Mouse (Mus musculus): ENCODE results near the gene Akap7. TPM values are rescaled to one million over a fixed set of nuclear protein-coding genes. Genes with fewer than 3 reads are reported as not detected.

Akap7 gene
- 19.8 and 24.1 TPM in 2 replicates for polyA plus RNA-seq (2016; fragmentation: Nextera tagmentation; extraction: Ambion mirVana)

DNA sequence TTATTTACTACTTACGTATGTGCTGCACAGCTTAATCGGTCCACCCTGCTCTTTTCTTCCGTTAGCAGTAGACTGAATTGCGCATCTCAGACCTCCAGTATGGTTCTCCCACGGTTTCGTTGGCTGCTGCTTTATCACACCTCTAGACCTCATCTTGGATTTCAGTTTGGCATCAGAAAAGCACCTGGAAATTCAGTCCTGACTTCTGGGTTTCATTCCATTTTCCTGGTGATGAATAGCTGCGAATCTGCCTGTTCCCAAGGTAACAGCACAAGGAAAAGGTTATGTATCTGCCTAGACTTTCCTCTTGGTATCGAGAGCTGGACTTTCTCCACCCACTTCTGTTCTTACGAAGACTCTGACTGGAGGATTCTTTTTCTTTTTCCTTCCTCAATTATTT is at the start of gene Akap7:
Gene Akap7, minus strand, starts transcription at position 101 of the 400 bp plus-strand sequence.
- Histone ChIP-seq H3K9me3 (no peaks in the 10 kb centered on the region), H3K4me3 (replicated peaks) (no peak within 1 kb of the TSS), H3K36me3 (no peaks in the 10 kb centered on the region), H3K4me1 (replicated peaks) (peaks cover 4% of the 10 kb centered on the region; the same call in 1 of the 2 replicates), H3K9ac (replicated peaks) (no peak within 1 kb of the TSS), H3K4me2 (no peak within 1 kb of the TSS), H3K27ac (no peak within 1 kb of the TSS), H3K27me3 (no peaks in the 10 kb centered on the region)
- whole genome bisulfite sequencing: 84% methylated on average over 9 of the region's 9 CpGs
- ATAC-seq (ENCODE audit: insufficient number of reproducible peaks, insufficient read depth, low FRiP score, low TSS enrichment, low read depth): no peak

DNA sequence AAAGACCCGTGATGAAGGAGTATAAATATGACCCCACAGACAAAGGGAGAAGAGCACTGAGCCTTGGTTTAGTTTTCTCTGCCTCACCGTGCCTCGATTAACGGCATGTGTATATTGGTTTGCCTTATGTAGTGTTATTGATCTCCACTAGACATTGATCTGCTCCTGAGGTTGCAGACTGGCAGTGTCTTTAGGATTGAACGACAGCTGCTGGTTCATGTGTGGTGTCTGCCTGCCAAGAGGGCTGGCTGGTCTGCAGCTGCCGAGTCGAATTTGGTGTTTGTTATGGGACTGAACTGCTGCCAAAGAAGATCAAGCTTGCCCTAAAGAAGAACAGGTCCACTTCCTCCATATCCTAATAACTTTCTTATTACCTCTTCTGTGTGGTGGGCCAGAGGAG is 46.7 kb upstream of the Akap7 start:
- Histone ChIP-seq H3K9ac (replicated peaks) (no peak overlapping the region), H3K36me3 (no peaks in the 10 kb centered on the region), H3K27me3 (no peaks in the 10 kb centered on the region), H3K4me2 (no peak overlapping the region), H3K4me3 (replicated peaks) (no peak overlapping the region), H3K27ac (no peak overlapping the region), H3K9me3 (peaks cover 3% of the 10 kb centered on the region; the same call in 1 of the 2 replicates), H3K4me1 (replicated peaks) (peaks cover 11% of the 10 kb centered on the region)
- 92% methylated on average over 7 of the region's 7 CpGs for WGBS
- no peak for ATAC-seq (ENCODE audit: insufficient number of reproducible peaks, insufficient read depth, low FRiP score, low TSS enrichment, low read depth)

DNA sequence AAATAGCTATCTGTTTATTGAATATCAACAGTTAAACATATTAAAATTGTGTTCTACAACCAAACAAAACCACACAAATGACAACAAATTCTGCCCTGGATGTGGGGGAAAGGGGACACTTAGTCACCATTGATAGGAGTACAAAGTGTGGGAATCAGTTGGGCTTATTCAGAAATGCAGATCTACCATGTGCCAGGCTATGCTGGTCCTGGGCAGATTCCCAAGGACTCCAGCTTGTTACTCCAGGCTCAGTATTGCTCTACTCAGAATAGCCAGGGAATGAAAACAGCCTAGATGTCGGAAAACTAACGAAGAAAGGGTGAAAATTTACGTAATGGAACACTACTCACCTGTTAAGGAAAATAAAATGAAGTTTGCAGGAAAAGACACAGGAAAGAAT is 46.3 kb upstream of the Akap7 start:
- 90% methylated on average over 3 of the region's 3 CpGs for WGBS
- Histone ChIP-seq H3K9me3 (peaks cover 3% of the 10 kb centered on the region; the same call in 1 of the 2 replicates), H3K27me3 (no peaks in the 10 kb centered on the region), H3K36me3 (no peaks in the 10 kb centered on the region), H3K4me2 (no peak overlapping the region), H3K4me3 (replicated peaks) (no peak overlapping the region), H3K9ac (replicated peaks) (no peak overlapping the region), H3K27ac (no peak overlapping the region), H3K4me1 (replicated peaks) (peaks cover 11% of the 10 kb centered on the region)
- no peak for ATAC-seq (ENCODE audit: insufficient number of reproducible peaks, insufficient read depth, low FRiP score, low TSS enrichment, low read depth)

DNA sequence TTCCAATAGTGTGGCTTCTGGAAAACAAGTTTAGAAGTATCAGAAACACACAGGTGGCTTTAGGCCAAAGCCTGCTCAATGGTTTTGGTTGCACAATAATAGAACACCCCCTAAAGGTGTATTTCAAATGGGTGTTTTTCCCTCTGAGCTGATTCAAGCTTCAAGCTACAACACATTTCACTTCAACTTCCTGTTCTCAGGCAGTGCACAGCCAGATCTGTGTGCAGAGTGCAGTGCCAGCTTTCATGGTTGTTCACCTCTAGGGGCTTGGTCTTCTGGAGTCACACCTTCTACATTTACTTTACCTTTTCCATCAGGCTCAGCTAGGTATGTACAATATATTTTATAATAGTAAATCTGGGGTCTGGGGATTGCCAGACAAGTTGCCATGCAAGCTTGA is 35.1 kb upstream of the Akap7 start:
- Histone ChIP-seq H3K27ac (no peak overlapping the region), H3K9ac (replicated peaks) (no peak overlapping the region), H3K4me3 (replicated peaks) (no peak overlapping the region), H3K27me3 (no peaks in the 10 kb centered on the region), H3K4me1 (replicated peaks) (no peaks in the 10 kb centered on the region), H3K36me3 (no peaks in the 10 kb centered on the region), H3K9me3 (peaks cover 8% of the 10 kb centered on the region), H3K4me2 (no peak overlapping the region)
- ATAC-seq (ENCODE audit: insufficient number of reproducible peaks, insufficient read depth, low FRiP score, low TSS enrichment, low read depth): no peak

DNA sequence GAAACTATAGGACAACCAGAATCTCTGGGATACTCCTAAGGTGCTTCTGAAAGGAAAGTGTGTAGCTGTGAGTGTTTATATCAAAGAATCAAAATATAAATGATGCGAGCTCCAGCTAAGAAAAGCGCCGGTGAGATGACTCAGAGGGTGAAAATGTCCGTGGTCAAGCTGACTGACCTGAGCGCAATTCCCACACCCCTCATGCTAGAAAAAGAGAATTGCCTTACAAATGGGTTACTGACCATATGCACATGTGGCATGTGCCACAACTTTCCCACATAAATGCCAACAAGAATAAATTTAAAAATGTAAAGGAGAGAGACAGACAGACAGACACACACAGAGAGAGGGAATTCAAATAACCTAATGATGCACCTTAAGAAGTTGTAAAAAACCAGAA is 33.0 kb upstream of the Akap7 start:
- Histone ChIP-seq H3K27me3 (no peaks in the 10 kb centered on the region), H3K4me1 (replicated peaks) (no peaks in the 10 kb centered on the region), H3K36me3 (no peaks in the 10 kb centered on the region), H3K9ac (replicated peaks) (no peak overlapping the region), H3K4me3 (replicated peaks) (no peak overlapping the region), H3K27ac (no peak overlapping the region), H3K4me2 (no peak overlapping the region), H3K9me3 (peaks cover 8% of the 10 kb centered on the region)
- ATAC-seq (ENCODE audit: insufficient number of reproducible peaks, insufficient read depth, low FRiP score, low TSS enrichment, low read depth): no peak
- WGBS: 94% methylated on average over 5 of the region's 5 CpGs

DNA sequence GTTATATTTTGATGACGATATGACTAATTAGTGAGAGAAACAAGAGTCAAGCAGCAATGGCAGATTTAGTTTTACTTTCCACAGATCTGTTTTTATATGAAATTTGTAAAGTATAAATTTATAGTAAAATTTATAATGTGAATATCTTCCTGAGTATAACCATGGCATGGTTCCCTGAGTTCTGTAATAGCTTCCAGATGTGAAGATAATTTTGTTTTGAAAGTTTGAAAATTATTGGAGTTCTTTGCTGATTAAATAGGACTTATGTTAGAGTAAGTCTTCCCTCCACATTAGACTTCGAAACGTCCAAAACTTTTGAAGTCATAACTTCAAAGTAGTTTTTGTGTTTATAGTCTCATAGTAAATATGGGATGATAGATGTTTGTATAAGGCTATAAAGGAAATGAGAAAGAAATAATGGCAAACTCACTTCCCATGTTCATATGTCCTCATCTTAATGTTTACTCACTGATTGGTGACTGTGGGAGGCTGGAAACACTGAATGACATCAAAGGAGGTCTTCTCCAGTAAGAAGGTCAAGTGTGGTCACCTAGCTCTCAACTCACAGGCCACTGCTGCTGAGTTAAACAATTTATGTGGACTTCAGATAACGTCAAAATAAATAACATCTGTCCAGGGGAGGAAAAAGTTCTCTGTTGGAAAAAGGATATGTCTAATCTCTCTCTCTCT is 25.9 kb upstream of the Akap7 start:
- no peaks in the 10 kb centered on the region for H3K9me3 ChIP-seq
- no peaks in the 10 kb centered on the region for H3K27me3 ChIP-seq
- ATAC-seq (ENCODE audit: insufficient number of reproducible peaks, insufficient read depth, low FRiP score, low TSS enrichment, low read depth): no peak
- H3K4me3 ChIP-seq (replicated peaks): no peak overlapping the region
- no peak overlapping the region for H3K27ac ChIP-seq
- WGBS: 51% methylated on average over 4 of the region's 4 CpGs
- no peaks in the 10 kb centered on the region for H3K4me1 ChIP-seq (replicated peaks)
- H3K4me2 ChIP-seq: no peak overlapping the region
- H3K36me3 ChIP-seq: no peaks in the 10 kb centered on the region
- no peak overlapping the region for H3K9ac ChIP-seq (replicated peaks)

DNA sequence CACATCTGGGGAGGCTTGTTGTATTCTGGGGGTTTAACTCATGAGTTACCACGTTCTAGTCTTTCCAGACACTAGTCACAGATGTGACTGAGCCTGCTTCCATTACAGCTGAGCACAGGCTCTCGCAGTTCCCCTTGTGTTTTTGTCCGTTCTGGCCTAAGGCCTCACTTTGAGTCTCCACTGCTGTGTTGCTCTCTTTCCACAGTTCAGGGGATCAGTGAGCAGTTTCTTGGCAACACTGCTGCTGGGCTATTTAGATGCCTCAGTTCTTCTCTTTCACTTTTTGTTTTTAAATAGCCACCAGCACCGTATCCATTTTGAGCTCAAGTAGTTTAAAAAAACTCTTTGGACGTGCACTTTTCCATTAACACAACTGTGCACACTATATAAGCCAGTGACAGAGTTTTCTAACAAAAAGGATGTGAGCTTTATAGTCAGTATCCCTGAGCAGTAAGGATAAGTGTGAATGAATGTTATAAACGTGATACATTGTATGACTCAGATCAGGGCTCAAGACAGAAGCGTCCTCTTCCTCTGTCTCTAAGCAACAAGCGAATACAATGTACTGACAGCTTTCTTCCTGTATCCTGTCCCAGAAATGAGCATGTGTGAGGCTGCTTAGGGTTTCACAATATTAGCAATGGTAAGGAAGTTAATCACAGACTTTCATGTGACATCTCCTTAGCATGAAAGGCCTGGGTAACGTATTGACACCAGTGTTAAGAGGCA is 23.8 kb upstream of the Akap7 start:
- H3K27ac ChIP-seq: no peak overlapping the region
- no peak for ATAC-seq (ENCODE audit: insufficient number of reproducible peaks, insufficient read depth, low FRiP score, low TSS enrichment, low read depth)
- H3K4me2 ChIP-seq: no peak overlapping the region
- H3K9ac ChIP-seq (replicated peaks): no peak overlapping the region
- no peaks in the 10 kb centered on the region for H3K27me3 ChIP-seq
- H3K36me3 ChIP-seq: no peaks in the 10 kb centered on the region
- H3K4me3 ChIP-seq (replicated peaks): no peak overlapping the region
- H3K9me3 ChIP-seq: no peaks in the 10 kb centered on the region
- no peaks in the 10 kb centered on the region for H3K4me1 ChIP-seq (replicated peaks)
- WGBS: 84% methylated on average over 9 of the region's 9 CpGs

DNA sequence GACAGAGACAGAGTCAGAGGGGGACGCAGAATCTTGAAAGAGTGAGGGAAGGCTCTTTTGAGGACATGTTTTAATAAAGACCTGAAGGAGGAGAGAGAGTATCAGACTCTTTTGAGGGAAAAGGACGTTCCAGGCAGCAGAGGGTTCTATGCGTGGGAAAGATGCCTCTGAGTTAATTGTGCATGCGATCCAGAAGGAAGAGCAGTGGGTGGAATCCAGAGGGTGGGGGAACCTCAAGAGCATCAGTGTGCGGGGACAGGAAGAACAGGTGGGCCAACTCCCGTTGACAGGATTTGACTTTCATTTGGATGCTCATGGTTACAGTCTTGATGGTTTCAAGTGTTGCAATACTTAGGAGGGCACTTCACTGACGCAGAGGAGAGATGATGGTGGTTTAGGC is 22.4 kb upstream of the Akap7 start:
- WGBS: 86% methylated on average over 7 of the region's 7 CpGs
- H3K9me3 ChIP-seq: no peaks in the 10 kb centered on the region

DNA sequence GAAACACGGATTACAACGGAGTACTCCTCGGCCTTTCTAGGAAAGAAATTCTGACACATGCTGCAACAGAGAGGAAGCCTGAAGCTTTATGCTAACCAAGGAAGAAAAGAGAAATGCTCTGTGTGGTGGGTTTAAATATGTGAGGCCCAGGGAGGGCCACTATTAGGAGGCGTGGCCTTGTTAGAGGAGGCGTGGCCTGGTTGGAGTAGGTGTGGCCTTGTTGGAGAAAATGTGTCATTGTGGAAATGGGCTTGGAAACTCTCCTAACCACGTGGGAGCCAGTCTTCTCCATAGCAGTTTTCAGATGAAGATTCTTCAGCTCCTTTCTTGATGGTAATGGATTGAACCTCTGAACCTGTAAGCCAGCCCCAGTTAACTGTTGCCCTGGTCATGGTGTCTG is 19.8 kb upstream of the Akap7 start:
- no peaks in the 10 kb centered on the region for H3K27me3 ChIP-seq
- ATAC-seq (ENCODE audit: insufficient number of reproducible peaks, insufficient read depth, low FRiP score, low TSS enrichment, low read depth): no peak
- no peak overlapping the region for H3K9ac ChIP-seq (replicated peaks)
- no peak overlapping the region for H3K4me2 ChIP-seq
- H3K4me1 ChIP-seq (replicated peaks): peaks cover under 1% of the 10 kb centered on the region; the same call in 1 of the 2 replicates
- H3K4me3 ChIP-seq (replicated peaks): no peak overlapping the region
- 79% methylated on average over 6 of the region's 6 CpGs for WGBS
- H3K36me3 ChIP-seq: no peaks in the 10 kb centered on the region
- H3K27ac ChIP-seq: no peak overlapping the region
- no peaks in the 10 kb centered on the region for H3K9me3 ChIP-seq

More for the DNA sequence above, 22.4 kb upstream of the Akap7 start:
- no peak for ATAC-seq (ENCODE audit: insufficient number of reproducible peaks, insufficient read depth, low FRiP score, low TSS enrichment, low read depth)
- Histone ChIP-seq H3K36me3 (no peaks in the 10 kb centered on the region), H3K9ac (replicated peaks) (no peak overlapping the region), H3K4me1 (replicated peaks) (no peaks in the 10 kb centered on the region; the same call in 1 of the 2 replicates), H3K4me2 (no peak overlapping the region), H3K4me3 (replicated peaks) (no peak overlapping the region), H3K27me3 (no peaks in the 10 kb centered on the region), H3K27ac (no peak overlapping the region)

DNA sequence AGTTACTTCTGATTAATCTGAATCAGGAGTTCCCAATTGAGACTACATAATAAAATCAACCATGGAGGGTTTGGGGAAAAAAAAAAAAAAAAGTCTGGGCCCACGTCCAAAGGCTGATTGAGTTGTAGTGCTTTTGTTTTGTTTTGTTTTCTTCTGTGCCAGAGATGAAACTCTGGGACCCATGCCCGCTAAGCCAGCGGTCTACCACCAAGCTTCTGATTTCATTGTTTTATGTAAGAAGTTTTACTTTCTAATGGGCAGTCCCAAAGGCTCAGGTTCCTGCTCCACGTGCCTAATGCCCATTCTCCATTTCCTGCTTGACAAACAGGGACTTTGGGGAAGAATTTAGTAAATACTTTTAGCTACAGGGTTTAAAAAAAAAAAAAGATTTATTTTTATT is 18.0 kb upstream of the Akap7 start:
- no peak overlapping the region for H3K4me3 ChIP-seq (replicated peaks)
- H3K4me1 ChIP-seq (replicated peaks): peaks cover 8% of the 10 kb centered on the region
- no peak for ATAC-seq (ENCODE audit: insufficient number of reproducible peaks, insufficient read depth, low FRiP score, low TSS enrichment, low read depth)
- no peak overlapping the region for H3K9ac ChIP-seq (replicated peaks)
- WGBS: 75% methylated on average over 4 of the region's 4 CpGs
- H3K27ac ChIP-seq: no peak overlapping the region
- H3K36me3 ChIP-seq: no peaks in the 10 kb centered on the region
- H3K9me3 ChIP-seq: no peaks in the 10 kb centered on the region
- no peaks in the 10 kb centered on the region for H3K27me3 ChIP-seq
- no peak overlapping the region for H3K4me2 ChIP-seq

DNA sequence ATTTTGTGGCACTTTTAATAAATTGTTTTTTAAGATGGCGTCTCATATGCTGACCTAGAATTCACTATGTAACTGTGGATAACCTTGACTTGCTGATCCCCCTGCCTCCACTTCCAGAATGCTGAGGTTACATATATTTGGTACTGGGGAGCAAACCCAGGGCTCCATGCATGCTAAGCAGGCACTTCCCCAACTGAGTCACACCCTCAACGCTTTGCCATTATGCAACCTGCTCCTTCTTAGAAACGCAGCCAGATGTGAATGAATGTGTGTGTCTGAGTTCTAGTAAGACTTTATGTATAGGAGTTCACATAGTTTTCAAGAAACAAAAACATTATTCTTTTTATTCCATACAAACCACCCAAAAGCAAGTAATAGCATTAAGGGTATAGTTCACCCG is 13.5 kb upstream of the Akap7 start:
- Histone ChIP-seq H3K4me3 (replicated peaks) (no peak overlapping the region), H3K4me2 (no peak overlapping the region), H3K4me1 (replicated peaks) (peaks cover 23% of the 10 kb centered on the region), H3K27me3 (no peaks in the 10 kb centered on the region), H3K27ac (no peak overlapping the region), H3K9me3 (no peaks in the 10 kb centered on the region), H3K9ac (replicated peaks) (no peak overlapping the region), H3K36me3 (no peaks in the 10 kb centered on the region)
- 85% methylated on average over 4 of the region's 4 CpGs for WGBS
- ATAC-seq (ENCODE audit: insufficient number of reproducible peaks, insufficient read depth, low FRiP score, low TSS enrichment, low read depth): no peak

DNA sequence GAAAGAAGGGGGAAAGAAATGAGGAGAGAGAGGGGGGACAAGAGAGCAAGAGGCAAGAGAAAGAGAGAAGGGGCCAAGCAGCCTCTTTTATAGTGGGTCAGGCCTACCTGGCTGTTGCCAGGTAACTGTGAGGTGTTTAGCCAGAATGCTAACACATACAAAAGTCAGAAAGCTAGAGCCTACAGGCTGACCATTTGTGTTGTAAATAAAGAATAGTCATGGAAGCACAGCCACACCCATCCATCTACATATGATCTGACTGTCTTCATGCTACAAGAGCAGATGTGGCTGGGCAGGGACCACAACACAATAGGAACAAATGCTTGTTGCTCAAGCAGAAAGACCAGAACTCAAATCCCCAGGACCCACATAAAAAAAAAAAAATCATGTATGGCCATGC is 11.9 kb upstream of the Akap7 start:
- H3K36me3 ChIP-seq: no peaks in the 10 kb centered on the region
- H3K9me3 ChIP-seq: no peaks in the 10 kb centered on the region
- no peak overlapping the region for H3K27ac ChIP-seq
- no peak overlapping the region for H3K4me3 ChIP-seq (replicated peaks)
- H3K27me3 ChIP-seq: no peaks in the 10 kb centered on the region
- ATAC-seq (ENCODE audit: insufficient number of reproducible peaks, insufficient read depth, low FRiP score, low TSS enrichment, low read depth): no peak
- H3K9ac ChIP-seq (replicated peaks): no peak overlapping the region
- no peak overlapping the region for H3K4me2 ChIP-seq
- peaks cover 29% of the 10 kb centered on the region for H3K4me1 ChIP-seq (replicated peaks)

Data from limb, embryonic 12.5 days (tissue).